Mouse (Mus musculus): ENCODE measurements around the gene Cul7. TPM values are rescaled to one million over a fixed set of nuclear protein-coding genes. Genes with fewer than 3 reads are reported as not detected.

Cul7 gene
- 41.6 and 46.3 TPM in 2 replicates for polyA plus RNA-seq (2015; fragmentation: Nextera tagmentation; extraction: Ambion mirVana)

DNA sequence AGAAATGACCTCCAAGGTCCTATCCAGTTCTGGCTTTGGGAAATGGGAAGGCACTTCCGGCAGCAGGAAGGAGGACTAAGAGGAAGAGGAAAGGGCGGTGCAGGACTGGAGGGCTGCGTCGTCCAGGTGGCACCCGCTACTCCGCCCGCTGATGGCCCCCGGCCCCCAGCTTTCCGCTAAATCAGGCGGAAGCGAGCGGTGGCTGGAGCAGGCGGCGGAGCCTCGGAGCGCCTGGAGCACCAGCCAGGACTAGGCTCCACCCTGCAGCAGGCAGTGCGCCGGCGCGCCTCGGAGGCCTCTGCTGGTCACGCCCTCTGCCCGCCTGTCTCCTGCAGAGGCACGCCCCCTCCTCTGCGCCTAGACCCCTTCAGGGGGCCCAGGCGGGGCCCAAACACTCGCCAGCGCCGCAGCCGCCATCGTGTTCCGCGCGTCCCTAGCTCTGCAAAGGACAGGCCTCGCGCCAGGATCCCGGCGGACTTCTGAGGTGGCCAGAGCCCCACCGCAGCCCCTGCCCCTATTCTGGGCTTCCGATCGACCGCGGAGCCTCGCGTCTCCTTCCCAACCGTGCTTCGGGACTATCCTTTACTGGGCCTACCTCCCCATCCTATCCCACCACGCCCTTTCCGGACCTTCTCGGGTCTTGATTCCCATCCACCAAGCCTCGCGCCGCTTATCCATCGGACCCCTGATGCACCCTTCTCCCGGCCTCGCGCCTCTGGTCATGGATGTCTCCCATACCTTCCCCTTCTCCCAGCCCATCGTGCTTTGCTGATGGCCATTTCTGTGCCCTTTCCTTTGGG, at the start of gene Cul7:
Gene Cul7 (plus strand): TSS at position 106 of the 800 bp plus-strand sequence.
- H3K27me3 ChIP-seq: no peaks in the 10 kb centered on the region
- peaks cover 48% of the 10 kb centered on the region for H3K4me1 ChIP-seq (replicated peaks)
- no peaks in the 10 kb centered on the region for H3K9me3 ChIP-seq
- H3K4me2 ChIP-seq (replicated peaks): peak within 1 kb of the TSS; percentile 84
- peak within 1 kb of the TSS; percentile 93 for H3K9ac ChIP-seq (replicated peaks)
- peak within 1 kb of the TSS; percentile 72 for H3K4me3 ChIP-seq (replicated peaks)
- peaks cover 33% of the 10 kb centered on the region for H3K36me3 ChIP-seq
- peak; percentile 95 for ATAC-seq
- H3K27ac ChIP-seq: peak within 1 kb of the TSS; percentile 95
- under 1% methylated on average over 49 of the region's 58 CpGs for WGBS

DNA sequence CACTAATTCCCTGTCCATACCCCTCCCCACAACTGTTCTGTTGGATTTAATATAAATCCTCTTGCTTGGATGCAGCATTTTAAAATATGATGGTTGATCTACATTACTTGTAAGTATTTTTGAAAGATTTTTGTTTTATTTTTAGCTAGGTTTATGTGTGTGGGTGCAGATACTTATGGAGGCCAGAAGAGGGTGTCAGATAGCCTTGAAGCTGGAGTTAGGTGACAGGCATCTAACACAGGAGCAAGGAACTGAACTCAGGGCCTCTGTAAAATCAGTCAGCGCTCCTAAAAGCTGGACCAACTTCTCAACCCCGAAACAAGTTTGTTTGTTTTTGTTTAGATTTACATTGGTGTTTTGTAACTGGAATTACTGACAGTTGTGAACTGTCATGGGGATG, 49.6 kb upstream of the Cul7 start:
- Histone ChIP-seq H3K9ac (replicated peaks) (no peak overlapping the region), H3K27ac (no peak overlapping the region), H3K9me3 (no peaks in the 10 kb centered on the region), H3K4me1 (replicated peaks) (peaks cover 19% of the 10 kb centered on the region), H3K36me3 (0 out of 2 replicates have a peak, but pooled peaks cover 6% of the 10 kb centered on the region), H3K4me2 (replicated peaks) (no peak overlapping the region), H3K27me3 (no peaks in the 10 kb centered on the region), H3K4me3 (replicated peaks) (no peak overlapping the region)
- no peak for ATAC-seq
- 92% methylated on average over 2 of the region's 2 CpGs for WGBS

DNA sequence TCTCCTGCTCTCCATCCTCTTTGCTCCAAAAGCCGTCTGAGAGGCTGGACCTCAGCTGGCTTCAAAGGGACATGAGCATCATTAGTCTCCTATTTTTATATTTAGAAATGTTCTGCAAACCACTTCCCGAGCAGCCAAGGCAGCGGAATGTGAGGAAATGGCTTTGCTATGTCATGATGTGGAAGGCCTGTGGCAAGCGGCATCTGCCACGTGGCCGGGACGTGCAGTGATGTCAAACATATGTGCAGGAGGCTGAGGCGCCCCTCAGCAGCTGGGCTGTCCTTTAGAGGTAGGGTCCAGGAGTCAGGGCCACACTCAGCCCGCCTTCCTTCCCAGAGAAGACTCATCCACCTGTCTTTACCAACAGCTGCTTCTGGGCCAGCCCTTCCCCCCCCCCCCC, 47.9 kb upstream of the Cul7 start:
- 83% methylated on average over 9 of the region's 9 CpGs for WGBS
- Histone ChIP-seq H3K27me3 (no peaks in the 10 kb centered on the region), H3K9ac (replicated peaks) (no peak overlapping the region), H3K4me1 (replicated peaks) (peaks cover 25% of the 10 kb centered on the region), H3K4me3 (replicated peaks) (no peak overlapping the region), H3K27ac (no peak overlapping the region), H3K4me2 (replicated peaks) (no peak overlapping the region), H3K36me3 (no peaks in the 10 kb centered on the region), H3K9me3 (no peaks in the 10 kb centered on the region)
- ATAC-seq: no peak

DNA sequence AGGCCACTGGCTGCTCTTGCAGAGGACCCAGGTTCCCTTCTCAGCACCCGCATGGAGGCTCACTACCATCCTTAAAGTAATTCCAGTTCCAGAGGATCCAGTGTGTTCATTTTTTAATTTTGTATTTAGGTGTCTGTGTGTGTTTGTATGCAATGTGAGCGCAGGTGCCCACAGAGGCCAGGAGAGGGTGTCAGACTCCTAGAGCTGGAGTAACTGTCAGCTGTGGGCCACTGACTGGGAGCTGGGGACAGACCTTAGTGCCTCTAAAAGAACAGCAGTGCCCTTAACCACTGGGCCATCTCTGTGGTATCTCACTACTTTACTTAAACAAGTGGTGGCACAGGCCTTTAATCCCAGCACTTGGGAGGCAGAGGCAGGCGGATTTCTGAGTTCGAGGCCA, 46.9 kb upstream of the Cul7 start:
- Histone ChIP-seq H3K9ac (replicated peaks) (no peak overlapping the region), H3K36me3 (no peaks in the 10 kb centered on the region), H3K27ac (no peak overlapping the region), H3K9me3 (no peaks in the 10 kb centered on the region), H3K4me3 (replicated peaks) (no peak overlapping the region), H3K27me3 (no peaks in the 10 kb centered on the region), H3K4me2 (replicated peaks) (no peak overlapping the region), H3K4me1 (replicated peaks) (peaks cover 24% of the 10 kb centered on the region)
- 100% methylated on average over 4 of the region's 4 CpGs for WGBS
- no peak for ATAC-seq

DNA sequence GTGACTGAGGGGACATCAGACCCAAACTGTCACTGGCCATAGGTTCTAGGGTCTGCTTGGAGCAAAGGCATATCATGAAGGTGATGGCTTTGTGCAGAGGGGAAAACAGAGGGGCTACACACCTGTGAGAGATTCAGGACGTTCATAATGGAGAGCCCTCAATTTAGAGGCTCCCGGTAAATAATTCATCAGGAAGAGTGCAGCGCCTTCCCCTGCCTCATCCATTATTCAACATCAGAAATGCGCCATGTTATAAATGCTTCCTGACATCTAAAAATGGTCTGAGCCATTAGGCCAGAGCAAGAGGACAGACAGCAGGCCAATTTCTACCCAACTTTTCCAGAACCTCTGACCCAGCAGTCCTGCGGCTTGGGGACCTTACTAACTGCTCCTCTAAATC, 45.0 kb upstream of the Cul7 start:
- ATAC-seq: peak; percentile 19; the same call in 1 of the 2 replicates
- H3K4me3 ChIP-seq (replicated peaks): no peak overlapping the region
- H3K4me2 ChIP-seq (replicated peaks): no peak overlapping the region
- H3K9ac ChIP-seq (replicated peaks): no peak overlapping the region
- no peaks in the 10 kb centered on the region for H3K36me3 ChIP-seq
- H3K27ac ChIP-seq: peak overlapping the region; percentile 65
- no peaks in the 10 kb centered on the region for H3K9me3 ChIP-seq
- WGBS: 50% methylated on average over 5 of the region's 5 CpGs
- H3K27me3 ChIP-seq: no peaks in the 10 kb centered on the region
- peaks cover 26% of the 10 kb centered on the region for H3K4me1 ChIP-seq (replicated peaks)

DNA sequence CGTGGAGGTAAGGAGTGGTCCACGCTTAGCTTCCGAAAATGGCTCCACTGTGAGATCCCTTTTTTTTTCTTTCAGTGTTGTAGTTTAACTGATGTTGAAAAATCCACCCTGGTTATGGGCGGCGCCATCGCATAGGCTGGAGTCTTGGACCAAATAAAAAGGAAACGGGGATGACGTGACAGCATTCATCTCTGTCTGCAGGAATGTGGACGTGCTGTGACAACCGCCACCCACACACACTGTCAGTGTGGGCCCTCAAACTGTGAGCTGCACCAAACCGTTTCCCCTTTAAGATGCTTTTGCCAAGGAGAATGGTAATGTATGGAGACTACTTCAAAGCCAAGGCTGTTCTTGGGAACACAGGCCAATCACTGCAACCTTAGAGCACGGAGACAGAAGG, 44.1 kb upstream of the Cul7 start:
- no peaks in the 10 kb centered on the region for H3K27me3 ChIP-seq
- H3K27ac ChIP-seq: peak overlapping the region; percentile 65; the same call in 1 of the 2 replicates
- H3K4me2 ChIP-seq (replicated peaks): no peak overlapping the region
- peaks cover 27% of the 10 kb centered on the region for H3K4me1 ChIP-seq (replicated peaks)
- 81% methylated on average over 12 of the region's 12 CpGs for WGBS
- H3K36me3 ChIP-seq: no peaks in the 10 kb centered on the region
- H3K9me3 ChIP-seq: no peaks in the 10 kb centered on the region
- H3K9ac ChIP-seq (replicated peaks): no peak overlapping the region
- ATAC-seq: no peak
- H3K4me3 ChIP-seq (replicated peaks): no peak overlapping the region

DNA sequence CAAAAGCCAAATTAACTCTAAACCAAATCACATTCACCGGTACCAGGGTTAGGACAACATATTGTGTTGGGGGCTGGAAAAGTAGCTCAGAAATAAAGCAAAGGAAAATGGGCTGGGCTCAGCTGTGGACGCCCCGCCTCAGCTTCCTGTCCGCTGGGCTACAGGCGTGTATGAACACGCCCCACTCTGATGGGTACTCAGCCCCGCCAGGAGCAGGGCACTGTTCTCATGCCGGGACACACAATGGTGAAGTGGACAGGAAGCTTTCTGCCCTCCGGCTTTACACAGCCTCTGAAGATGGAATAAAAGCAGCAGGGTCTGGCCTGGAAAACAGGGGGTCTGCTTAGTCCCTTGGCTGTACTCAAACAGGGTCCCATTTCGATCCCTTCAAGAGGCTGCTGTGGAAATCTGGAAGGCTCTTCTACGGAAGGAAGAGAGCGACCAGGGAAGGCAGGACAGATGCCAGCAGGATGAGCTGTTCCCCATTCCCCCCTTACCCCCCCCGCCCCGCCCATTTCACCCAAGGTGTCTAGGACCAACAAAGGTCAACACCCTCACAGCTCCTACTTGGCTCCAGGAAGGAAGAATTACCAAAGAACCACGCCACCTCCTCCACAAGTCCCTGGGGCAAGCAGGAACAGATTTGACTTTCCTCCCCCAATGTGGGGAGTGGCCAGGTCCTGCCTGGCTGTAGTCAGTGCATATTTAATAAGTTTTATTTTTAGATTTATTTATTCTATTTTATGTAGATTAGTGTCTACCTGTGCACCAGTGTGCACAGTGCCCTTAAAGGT, 40.2 kb upstream of the Cul7 start:
- Histone ChIP-seq H3K9ac (replicated peaks) (no peak overlapping the region), H3K9me3 (no peaks in the 10 kb centered on the region), H3K27ac (no peak overlapping the region), H3K27me3 (no peaks in the 10 kb centered on the region), H3K4me1 (replicated peaks) (peaks cover 42% of the 10 kb centered on the region), H3K4me3 (replicated peaks) (no peak overlapping the region), H3K4me2 (replicated peaks) (no peak overlapping the region), H3K36me3 (no peaks in the 10 kb centered on the region)
- no peak for ATAC-seq
- WGBS: 74% methylated on average over 15 of the region's 15 CpGs

DNA sequence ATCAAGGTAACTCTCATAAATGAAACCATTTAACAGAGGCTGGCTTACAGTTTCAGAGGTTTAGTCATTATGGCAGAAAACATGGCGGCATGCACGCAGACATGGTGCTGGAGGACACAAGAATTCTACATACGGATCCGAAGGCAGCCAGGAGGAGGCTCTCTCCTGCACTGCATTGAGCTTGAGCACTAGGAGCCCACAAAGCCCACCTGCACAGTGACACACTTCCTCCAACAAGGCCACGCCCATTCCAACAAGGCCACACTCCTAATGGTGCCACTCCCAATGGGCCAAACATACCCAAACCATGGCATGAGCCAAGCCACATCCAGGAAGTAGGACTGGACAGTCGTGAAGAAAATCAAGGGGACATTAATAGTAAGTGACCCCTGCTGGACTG, 38.8 kb upstream of the Cul7 start:
- no peak overlapping the region for H3K9ac ChIP-seq (replicated peaks)
- peaks cover 33% of the 10 kb centered on the region for H3K4me1 ChIP-seq (replicated peaks)
- WGBS: 97% methylated on average over 6 of the region's 6 CpGs
- H3K27me3 ChIP-seq: no peaks in the 10 kb centered on the region
- H3K27ac ChIP-seq: no peak overlapping the region
- H3K36me3 ChIP-seq: no peaks in the 10 kb centered on the region
- H3K9me3 ChIP-seq: no peaks in the 10 kb centered on the region
- ATAC-seq: no peak
- no peak overlapping the region for H3K4me3 ChIP-seq (replicated peaks)
- H3K4me2 ChIP-seq (replicated peaks): no peak overlapping the region

DNA sequence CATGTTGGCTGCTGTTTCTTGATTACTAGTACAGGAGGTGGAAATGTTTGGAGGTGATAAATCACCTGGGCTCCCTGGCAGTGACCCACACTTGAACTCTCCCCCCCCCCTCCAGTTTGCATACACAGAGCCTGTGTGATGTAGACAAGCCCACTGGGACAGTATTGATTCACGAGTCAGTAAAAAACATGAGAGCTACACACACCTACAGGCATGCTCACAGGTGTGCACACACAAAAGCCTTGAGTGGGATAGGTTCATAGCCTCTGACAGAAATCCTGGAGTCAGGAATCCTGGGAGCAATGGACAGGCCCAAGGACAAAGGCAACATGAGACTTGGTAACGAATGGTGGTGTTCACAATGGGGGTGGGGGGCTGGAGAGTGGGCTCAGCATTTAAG, 37.9 kb upstream of the Cul7 start:
- no peaks in the 10 kb centered on the region for H3K27me3 ChIP-seq
- no peaks in the 10 kb centered on the region for H3K36me3 ChIP-seq
- 69% methylated on average over 2 of the region's 2 CpGs for WGBS
- no peak overlapping the region for H3K9ac ChIP-seq (replicated peaks)
- no peak overlapping the region for H3K4me3 ChIP-seq (replicated peaks)
- H3K27ac ChIP-seq: no peak overlapping the region
- H3K4me1 ChIP-seq (replicated peaks): peaks cover 37% of the 10 kb centered on the region
- no peak overlapping the region for H3K4me2 ChIP-seq (replicated peaks)
- H3K9me3 ChIP-seq: no peaks in the 10 kb centered on the region
- ATAC-seq: no peak

DNA sequence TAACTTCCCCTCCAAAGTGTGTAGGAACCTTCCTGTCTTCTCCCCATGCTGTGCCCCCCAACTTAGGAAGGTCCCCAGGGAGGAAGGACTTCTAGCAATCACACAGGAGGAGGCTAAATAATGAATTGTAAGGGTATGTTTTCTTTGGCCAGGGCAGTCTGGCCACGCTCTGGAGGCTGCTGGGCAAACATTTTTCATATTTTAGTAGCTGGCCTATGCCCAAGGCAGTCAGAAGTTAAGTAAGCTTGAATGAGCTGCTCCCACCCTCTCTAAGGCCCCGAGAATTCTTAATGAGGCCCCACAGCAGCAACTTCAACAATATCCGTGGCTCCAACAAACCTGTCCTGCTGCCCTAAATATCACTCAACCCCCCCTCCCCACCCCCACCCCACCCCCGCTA, 37.3 kb upstream of the Cul7 start:
- Histone ChIP-seq H3K4me3 (replicated peaks) (no peak overlapping the region), H3K4me2 (replicated peaks) (no peak overlapping the region), H3K9ac (replicated peaks) (no peak overlapping the region), H3K36me3 (no peaks in the 10 kb centered on the region), H3K27me3 (no peaks in the 10 kb centered on the region), H3K27ac (no peak overlapping the region), H3K9me3 (no peaks in the 10 kb centered on the region), H3K4me1 (replicated peaks) (peaks cover 44% of the 10 kb centered on the region)
- WGBS: 56% methylated on average over 4 of the region's 4 CpGs
- ATAC-seq: no peak

DNA sequence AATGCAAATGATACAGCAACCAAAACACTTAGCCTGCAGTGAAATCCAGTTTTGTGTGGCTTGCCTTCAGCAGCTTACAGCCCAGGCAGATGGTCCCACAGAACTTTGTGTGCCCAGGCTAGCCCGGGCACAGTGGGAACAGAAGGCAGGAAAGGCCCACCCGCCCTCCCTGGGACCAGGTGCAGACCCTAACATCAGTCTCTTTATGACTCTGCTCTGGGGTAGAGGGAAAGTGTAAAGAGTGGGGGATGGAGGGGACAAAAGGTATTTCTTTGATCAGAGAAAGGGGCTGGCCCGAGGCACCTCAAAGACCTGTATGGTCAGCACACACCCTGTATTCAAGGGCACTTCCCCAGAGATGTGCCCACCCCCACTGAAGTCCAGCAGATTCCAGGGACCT, 36.9 kb upstream of the Cul7 start:
- Histone ChIP-seq H3K9me3 (no peaks in the 10 kb centered on the region), H3K9ac (replicated peaks) (no peak overlapping the region), H3K27ac (no peak overlapping the region), H3K4me1 (replicated peaks) (peaks cover 48% of the 10 kb centered on the region), H3K27me3 (no peaks in the 10 kb centered on the region), H3K36me3 (no peaks in the 10 kb centered on the region), H3K4me3 (replicated peaks) (no peak overlapping the region), H3K4me2 (replicated peaks) (no peak overlapping the region)
- WGBS: 54% methylated on average over 3 of the region's 3 CpGs
- peak; percentile 41; the same call in 1 of the 2 replicates for ATAC-seq

DNA sequence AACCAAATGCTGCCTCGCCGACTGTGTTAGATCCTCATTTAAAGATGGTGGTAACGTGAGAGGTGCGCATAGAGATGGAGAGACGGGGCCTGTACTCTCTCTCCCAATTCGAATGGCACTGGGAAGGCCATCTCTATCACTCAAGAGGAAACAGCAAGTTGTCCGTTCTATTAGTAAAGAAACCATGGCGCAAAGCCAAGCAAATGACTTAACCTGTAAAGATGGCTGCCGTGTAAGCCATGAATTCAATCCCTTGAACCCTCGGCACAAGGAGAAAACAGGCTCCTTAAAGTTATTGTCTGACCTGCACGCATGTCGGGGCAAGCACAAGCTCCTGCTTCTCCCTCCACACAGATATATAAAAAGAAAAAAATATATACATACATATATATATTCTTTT, 32.3 kb upstream of the Cul7 start:
- ATAC-seq: no peak
- Histone ChIP-seq H3K4me1 (replicated peaks) (peaks cover 70% of the 10 kb centered on the region), H3K4me2 (replicated peaks) (no peak overlapping the region), H3K4me3 (replicated peaks) (no peak overlapping the region), H3K9me3 (no peaks in the 10 kb centered on the region), H3K36me3 (no peaks in the 10 kb centered on the region), H3K27ac (no peak overlapping the region), H3K27me3 (no peaks in the 10 kb centered on the region), H3K9ac (replicated peaks) (no peak overlapping the region)
- 66% methylated on average over 12 of the region's 12 CpGs for WGBS
